Mouse (Mus musculus) MEL (cell line): Measurements from ENCODE around the gene Nsd1.

Experiments used
- E2F4 ChIP-seq: IDR thresholded peaks from 2 replicates; pipeline ENCODE4 v1.6.1; 2011; ENCODE audit warnings: low read depth, low read length, improper control_type of control experiment, borderline replicate concordance
- EP300 ChIP-seq, 2 experiments: IDR thresholded peaks; 2 replicates each; pipeline ENCODE4 v1.6.1; 2011; ENCODE audit warnings: improper control_type of control experiment in 2 of 2, low read length in 2 of 2, low read depth in 1 of 2, mild to moderate bottlenecking in 1 of 2
- MAFK ChIP-seq: IDR thresholded peaks from 2 replicates; pipeline ENCODE4 v1.6.1; 2011; ENCODE audit warnings: low read depth, mild to moderate bottlenecking, low read length, improper control_type of control experiment, borderline replicate concordance
- POLR2A ChIP-seq, 2 experiments: IDR thresholded peaks; 2 replicates each; pipeline ENCODE4 v1.6.1; 2011 to 2012; ENCODE audit warnings: low read length in 2 of 2, mild to moderate bottlenecking in 2 of 2, control low read depth in 1 of 2, improper control_type of control experiment in 1 of 2, low read depth in 1 of 2, moderate library complexity in 1 of 2; ENCODE audit not compliant: control insufficient read depth in 1 of 2, insufficient read depth in 1 of 2, poor library complexity in 1 of 2
- RAD21 ChIP-seq: IDR thresholded peaks from 2 replicates; pipeline ENCODE4 v1.6.1; 2011; ENCODE audit warnings: mild to moderate bottlenecking, low read depth, low read length, improper control_type of control experiment
- RCOR1 ChIP-seq: IDR thresholded peaks from 2 replicates; pipeline ENCODE4 v1.6.1; 2012; ENCODE audit warnings: low read depth, mild to moderate bottlenecking, inconsistent platforms, low read length, improper control_type of control experiment
- USF2 ChIP-seq, 2 experiments: IDR thresholded peaks; 2 replicates each; pipeline ENCODE4 v1.6.1; 2011 to 2012; ENCODE audit warnings: improper control_type of control experiment in 2 of 2, low read length in 2 of 2, borderline replicate concordance in 1 of 2, inconsistent platforms in 1 of 2, low read depth in 1 of 2, mild to moderate bottlenecking in 1 of 2; ENCODE audit not compliant: insufficient read depth in 1 of 2
- ZKSCAN1 ChIP-seq: IDR thresholded peaks from 2 replicates; pipeline ENCODE4 v1.6.1; 2012; ENCODE audit warnings: low read depth, mild to moderate bottlenecking, inconsistent platforms, low read length, improper control_type of control experiment, moderate library complexity

- TF ChIP-seq RAD21 (no peak), RCOR1 (no peak), USF2 (IDR thresholded peaks at IDR 0.05; ENCODE audit: borderline replicate concordance in 1 of 2, insufficient read depth in 1 of 2, low read depth in 1 of 2, low read length in 2 of 2) (no peak), EP300 (IDR thresholded peaks at IDR 0.05; ENCODE audit: low read depth in 1 of 2, low read length in 2 of 2) (no peak; a peak in 1 of 4 replicates), ZKSCAN1 (no peak), E2F4 (peak; percentile 92; the same call in 1 of the 2 replicates), MAFK (no peak), POLR2A (IDR thresholded peaks at IDR 0.05; ENCODE audit: control insufficient read depth in 1 of 2, insufficient read depth in 1 of 2, low read depth in 1 of 2, low read length in 2 of 2, poor library complexity in 1 of 2) (peak; percentile 80 to 88)
These were observed 120.3 kb downstream of the Nsd1 start, which contains the start of gene Mxd3 for GRCm38 (mm10) chr13:55329683-55330566.
